Mouse (Mus musculus) gastrocnemius, adult 18-20 months (tissue): ENCODE data around the gene Pdzd2. TPM values are rescaled to one million over a fixed set of nuclear protein-coding genes. Genes with fewer than 3 reads are reported as not detected.
A peak's percentile ranks its signal among the peaks of the same experiment; 100 is the strongest.

Source experiments
- DNase-seq: peaks from one replicate; pipeline ENCODE4 v3.0.0; 2021; ENCODE audit warnings: low spot score
- total RNA-seq, 2 experiments: library from RNA; stranded (reverse); gene quantifications; 2 replicates each; pipeline ENCODE4 v1.2.3; 2021

Pdzd2 gene
- total RNA-seq, 2 experiments from 2014 or later = 14.1 to 16.3 TPM

- no peak for DNase-seq
Measured at GRCm38 (mm10) chr15:12734221-12734620, 5.5 kb downstream of the Pdzd2 start.

GRCm38 (mm10) chr15:12732613-12733012 is 7.1 kb downstream of the Pdzd2 start:
- DNase-seq = peak; percentile 21

DNA sequence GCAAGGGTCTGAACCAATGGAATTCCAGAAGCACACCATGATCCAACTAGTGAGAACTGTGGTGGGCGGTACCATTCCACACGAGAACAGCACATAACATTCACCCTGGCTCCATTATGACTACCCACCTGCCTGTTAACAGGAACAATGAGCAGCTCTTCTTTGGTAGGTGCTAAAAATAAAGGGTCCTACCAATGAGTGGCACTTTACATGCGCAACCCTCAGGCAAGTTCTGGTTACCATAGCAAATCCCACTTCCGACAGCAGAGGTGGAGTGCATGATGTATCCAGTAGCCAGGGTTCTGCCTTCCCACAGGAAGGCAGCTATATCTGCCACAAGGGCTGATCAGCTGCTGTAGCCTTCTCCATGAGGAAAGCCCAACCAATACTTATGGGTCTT is 11.3 kb downstream of the Pdzd2 start:
- no peak for DNase-seq

- no peak for DNase-seq
Measured at GRCm38 (mm10) chr15:12725256-12725655, 14.5 kb downstream of the Pdzd2 start.

DNA sequence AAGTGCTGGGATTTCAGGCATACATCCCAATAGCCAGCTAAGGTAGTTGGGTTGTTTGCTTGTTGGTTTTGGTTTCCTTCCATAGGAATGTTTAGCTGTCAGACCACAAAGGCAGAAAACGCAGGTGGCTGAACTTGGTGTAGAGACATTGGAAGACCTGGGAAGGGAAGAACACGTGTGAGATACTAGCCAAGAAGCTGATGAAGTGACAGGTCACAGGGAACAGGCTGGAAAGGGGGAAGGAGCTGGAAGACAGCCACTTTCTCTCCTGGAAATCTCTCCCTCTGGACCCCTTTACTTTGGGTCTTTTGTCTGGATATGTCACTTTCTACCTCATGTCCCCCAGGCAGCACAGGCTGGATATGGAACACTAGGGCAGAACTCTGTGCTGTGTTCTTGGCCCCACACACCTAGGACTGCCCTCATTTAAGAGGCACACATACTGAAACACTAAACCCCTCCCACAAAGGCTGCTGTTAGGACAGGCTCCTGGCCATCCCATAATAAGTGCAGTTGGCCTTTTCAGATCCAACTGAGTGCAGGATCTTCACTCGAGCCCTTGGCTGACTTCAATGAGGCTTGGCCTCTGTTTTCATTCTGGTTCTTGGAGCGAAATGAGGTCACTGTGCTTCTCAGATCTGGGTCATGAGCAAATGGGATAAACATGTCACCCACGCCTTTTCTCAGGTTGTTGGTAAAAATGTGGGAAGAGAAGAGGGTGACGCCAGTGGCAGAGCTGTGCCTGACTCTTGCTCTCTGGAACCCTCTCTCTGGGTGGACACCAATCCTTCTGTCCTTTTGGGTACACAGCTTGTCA is 17.8 kb downstream of the Pdzd2 start:
- DNase-seq = peak; percentile 66

DNA sequence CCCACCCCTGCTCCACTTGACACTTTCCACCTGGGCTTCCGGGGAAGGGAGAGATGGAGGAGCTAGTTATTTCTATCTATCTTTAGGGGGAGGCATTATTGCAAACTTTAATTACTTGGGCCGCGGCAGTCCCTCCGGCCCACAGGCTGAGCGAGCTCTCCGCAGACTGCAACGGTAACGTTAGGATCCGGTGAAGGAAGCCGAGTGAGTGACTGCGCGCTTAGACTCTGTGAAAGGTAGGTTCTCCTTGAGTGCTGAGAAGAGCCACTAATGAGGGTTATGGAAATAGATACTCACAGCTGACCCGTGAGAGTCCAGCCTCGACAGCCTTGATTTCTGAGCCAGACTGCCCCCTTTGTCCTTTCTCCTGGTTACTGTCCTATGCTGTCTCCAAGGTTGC is 20.9 kb downstream of the Pdzd2 start:
- no peak for DNase-seq

- no peak for DNase-seq
Measured at GRCm38 (mm10) chr15:12717410-12717809, 22.3 kb downstream of the Pdzd2 start.

GRCm38 (mm10) chr15:12716881-12717280 is 22.8 kb downstream of the Pdzd2 start:
- peak; percentile 32 for DNase-seq

GRCm38 (mm10) chr15:12714322-12714721 is 25.4 kb downstream of the Pdzd2 start:
- DNase-seq = peak; percentile 63

GRCm38 (mm10) chr15:12713216-12713615 is 26.5 kb downstream of the Pdzd2 start:
- DNase-seq = no peak

DNA sequence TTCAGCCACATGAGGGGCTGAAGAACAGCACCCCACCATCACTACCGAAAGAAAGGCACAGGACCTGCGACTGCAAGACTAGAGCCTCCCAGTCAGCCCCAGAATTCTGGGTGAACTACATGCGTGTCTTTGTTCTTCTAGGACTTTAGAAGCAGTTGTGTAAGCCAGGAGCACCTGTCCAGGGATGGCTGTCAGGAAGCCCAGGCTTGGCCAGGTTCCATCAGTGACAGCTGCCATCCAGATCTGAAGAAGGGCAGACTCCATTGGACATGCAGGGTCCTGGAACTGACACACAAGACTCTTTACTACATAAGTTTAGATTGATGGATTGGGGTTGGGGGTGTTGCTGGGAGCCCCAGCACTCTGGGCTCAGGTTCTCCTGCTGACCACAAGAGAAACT is 29.7 kb downstream of the Pdzd2 start:
- DNase-seq = peak; percentile 47

- no peak for DNase-seq
Measured at GRCm38 (mm10) chr15:12708297-12708696, 31.4 kb downstream of the Pdzd2 start.

DNA sequence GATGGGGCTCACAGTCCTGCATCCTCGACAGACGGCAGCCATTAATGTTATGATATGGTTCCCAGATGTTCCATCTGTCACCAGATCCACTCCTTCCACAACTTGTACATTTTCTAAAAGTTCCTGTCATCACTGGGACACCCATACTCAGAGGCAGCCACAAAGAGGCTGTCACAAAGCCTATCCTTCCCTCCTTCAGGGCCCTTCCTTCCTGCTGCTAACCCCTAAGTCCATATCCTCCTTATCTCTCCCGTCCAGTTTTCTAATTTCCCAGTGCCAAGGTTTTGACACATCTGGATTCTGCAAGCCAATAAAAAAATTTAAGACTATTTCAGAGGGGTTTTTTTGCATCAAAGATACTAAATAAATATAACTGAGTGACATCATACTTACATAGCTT is 32.8 kb downstream of the Pdzd2 start:
- no peak for DNase-seq

DNA sequence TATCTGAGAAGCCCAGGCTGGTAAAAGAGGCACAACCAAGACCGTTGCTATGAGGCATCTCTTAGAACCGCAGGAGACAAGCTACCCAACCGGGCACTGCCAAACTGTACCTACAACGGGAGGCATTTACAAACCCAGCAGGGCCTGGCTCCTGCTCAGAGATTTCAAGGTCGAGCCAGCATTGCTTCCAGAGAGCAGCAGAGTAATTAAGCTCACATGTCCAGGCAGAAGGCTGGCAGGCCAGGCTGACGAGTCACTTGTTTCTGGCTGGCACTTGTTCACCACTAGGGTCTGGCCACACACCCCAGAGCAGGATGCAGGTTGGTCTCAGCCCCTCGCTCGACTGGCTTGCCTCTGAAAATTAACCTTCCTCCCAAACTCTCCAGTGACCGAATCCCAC is 39.4 kb downstream of the Pdzd2 start:
- DNase-seq = peak; percentile 16

GRCm38 (mm10) chr15:12697741-12698140 is 42.0 kb downstream of the Pdzd2 start:
- DNase-seq = no peak

DNA sequence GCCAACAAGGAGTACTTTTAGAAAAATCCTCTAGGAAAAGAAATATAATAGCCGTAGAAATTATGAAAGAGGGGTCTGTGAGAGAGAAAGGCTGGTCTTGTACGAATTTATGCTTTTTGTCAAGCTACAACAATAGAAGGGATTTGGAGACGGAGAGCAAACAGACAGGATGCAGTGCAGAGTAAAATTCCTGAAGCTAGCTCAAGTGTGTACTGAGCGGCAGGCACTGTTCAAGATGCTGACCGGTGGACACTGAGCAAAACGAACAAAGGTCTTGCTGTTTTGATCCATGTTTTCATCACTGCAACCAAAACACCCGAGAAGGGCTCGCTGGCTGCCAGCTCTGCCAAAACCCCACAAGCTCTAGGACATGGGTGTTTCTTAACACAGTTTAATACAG is 42.8 kb downstream of the Pdzd2 start:
- no peak for DNase-seq

DNA sequence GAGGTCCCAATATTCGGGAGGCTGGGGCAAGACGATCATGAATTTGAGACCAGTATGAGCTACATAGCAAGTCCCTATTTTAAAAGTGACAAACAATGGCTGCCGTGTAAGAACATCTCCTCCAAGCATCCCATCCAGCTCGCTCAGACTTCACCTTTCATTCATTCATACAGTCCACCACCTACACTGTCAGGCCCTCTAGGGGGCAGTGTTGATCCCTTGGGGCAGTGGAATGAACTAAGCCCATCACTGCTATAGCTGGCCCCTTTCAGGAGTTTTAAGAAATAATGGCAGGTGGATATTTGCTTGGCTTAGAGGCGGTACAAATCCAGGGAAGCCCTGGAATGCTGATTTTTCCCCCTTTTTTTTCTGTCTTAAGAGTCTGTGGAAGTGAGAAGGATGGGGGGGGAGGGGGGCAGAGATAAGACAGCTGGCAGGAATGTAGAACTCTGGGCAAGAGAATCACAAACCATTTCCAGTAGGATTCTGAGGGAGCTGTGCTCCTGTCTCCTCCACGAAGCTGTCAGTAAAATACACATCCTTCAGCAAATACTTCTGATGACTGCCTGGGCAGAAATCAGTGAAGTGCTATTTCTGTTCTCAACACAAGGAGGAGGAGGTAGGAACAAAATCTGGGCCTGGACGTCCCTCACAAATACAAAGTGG is 49.9 kb downstream of the Pdzd2 start:
- peak; percentile 32 for DNase-seq

DNA sequence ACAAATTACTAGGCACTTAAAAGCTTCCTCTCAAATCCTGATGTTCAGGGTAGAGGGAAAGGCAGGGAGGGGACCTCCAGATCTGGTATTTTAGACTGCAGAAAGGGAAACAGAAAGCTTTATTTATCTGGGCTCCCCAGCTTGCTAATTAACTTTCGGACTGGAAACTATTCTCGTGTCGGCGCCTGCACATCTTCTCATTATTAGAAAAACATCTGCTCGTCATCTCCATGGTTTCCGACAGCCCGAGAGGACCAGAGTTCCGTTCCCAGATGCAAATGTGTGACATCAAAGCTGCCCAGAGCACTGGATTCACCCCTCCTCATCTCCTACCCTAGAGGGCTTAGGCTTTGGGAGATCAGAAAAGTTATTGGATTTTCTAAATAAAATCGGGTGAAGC is 57.2 kb downstream of the Pdzd2 start:
- DNase-seq = peak; percentile 4

DNA sequence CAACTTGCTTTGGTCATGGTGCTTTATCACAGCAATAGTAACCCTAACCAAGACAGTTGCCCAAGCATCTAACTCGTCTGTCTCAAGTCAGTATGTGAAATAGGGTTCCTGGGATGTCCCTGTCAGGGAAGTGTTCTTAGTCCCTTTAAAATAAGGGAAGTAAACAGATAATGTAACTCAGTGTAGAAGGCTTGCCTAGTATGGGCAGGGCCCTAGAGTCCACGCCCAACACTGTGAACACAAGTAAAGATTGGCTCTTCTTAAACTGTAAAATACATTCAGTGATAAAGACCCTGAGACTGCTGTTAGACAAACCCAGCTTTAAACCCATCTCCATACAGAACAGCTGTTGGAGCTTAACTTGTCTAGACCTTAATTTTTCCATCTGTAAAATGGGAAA is 57.8 kb downstream of the Pdzd2 start:
- DNase-seq = no peak

DNA sequence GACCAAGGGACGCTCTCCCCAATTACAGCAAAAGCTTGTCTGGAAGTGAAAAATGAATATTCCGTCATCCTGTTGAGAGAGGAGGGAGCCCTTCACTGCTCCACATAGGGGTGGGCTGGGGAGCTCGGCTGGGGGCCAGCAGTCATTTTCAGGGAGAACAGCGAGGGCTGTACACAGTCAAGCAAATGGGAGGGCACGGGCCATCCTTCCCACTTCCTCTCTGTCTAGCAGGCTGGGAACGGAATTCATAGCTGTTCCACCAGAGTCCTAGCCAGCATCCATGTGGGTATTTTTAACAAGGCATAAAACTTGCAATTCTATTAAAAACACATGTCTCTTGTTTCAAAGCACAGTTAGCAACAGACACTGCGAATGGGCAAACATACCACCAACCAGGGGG is 59.0 kb downstream of the Pdzd2 start:
- DNase-seq = peak; percentile 10

GRCm38 (mm10) chr15:12679996-12680395 is 59.7 kb downstream of the Pdzd2 start:
- no peak for DNase-seq

DNA sequence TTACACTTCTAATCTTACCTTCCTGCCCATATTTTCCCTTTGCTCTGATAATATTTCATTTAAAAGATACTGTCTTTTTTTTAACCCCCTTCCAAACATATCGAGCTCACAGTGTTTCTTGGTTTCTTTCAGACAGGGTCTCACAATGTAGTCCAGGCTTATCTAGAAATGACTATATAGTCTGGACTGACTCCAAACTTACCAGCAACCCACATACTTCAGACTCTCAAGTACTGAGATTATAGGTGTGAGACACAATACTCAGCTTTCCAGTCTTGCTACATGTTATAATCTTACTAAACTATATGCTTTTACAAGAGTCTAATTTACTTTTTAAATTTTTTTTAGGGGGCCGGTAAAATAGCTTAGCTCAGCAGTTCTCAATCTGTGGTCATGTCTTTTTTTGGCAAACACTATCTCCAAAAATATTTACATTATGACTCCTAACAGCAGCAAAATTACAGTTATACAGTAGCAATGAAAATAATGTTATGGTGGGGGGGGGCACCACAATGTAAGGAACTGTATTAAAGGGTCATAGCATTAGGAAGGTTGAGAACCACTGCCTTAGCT is 61.1 kb downstream of the Pdzd2 start:
- DNase-seq = no peak

GRCm38 (mm10) chr15:12675366-12675765 is 64.4 kb downstream of the Pdzd2 start:
- DNase-seq = peak; percentile 13
